Mouse (Mus musculus): Measurements from ENCODE around the gene Kmt2e.

The Kmt2e gene

DNA sequence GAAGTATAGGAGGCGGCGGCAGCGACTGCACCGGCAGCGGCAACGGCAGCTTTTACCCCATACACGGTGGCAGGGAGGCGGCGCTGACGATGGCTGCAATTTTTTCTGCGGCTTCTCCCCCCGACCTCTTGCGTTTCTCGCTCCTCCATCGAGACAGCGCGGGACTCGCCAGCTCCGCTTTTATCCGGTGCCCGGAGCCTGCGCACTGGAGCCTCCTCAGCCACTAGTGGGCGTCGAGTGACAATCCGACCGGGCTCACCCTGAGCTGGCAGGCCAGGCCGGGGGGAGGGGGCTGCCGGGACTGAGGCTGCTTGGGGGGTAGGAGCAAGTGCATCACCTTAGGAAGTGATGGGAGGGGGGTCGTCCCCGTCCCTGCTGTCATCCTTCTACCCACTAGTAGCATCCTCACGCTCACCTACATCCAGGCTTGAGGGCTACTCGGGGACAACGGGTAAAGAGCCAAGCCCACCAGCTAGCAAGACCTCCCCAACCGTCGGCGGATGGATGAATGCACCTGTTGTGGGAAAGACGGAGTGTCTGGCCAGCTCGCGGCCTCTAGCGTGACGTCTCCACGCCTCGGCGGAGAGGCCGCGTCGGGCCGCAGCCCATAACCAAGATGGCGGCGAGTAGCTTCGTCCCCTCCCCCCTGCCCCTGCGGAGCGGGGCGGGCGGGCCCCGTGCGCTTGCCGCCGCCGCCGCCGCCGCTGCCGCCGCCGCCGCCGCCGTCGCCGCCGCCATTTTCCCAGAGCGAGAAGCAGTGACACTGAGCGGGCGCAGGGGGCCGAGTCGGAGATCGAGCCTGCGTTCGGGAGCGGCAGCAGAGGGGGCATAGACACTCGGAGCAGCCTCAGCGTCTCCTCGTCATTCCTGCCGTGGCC, at the start of gene Kmt2e:
Kmt2e (plus strand) TSS at position 722 of the 878 bp plus-strand sequence.
- DNase-seq (ENCODE audit: extremely low spot score, low read depth, low spot score) = no peak

DNA sequence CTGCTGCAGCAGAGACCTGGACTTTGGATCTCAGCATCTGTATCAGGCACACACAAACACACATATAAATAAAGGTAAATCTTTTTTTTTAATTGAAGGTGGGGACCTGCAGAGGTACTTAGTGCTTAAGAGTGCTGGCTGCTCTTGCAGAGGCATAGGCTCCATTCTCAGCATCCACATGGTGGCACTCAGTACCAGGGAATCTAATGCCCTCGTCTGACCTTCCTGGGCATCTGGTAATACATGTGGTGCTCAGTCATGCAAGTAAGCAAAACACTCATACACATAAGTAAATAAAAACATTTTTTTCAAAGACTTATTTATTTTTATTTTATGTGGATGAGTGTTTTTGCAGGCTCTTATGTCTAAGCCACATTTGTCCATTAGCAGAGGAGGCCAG, 49.1 kb upstream of the Kmt2e start:
- no peak for DNase-seq (ENCODE audit: extremely low spot score, low read depth, low spot score)

DNA sequence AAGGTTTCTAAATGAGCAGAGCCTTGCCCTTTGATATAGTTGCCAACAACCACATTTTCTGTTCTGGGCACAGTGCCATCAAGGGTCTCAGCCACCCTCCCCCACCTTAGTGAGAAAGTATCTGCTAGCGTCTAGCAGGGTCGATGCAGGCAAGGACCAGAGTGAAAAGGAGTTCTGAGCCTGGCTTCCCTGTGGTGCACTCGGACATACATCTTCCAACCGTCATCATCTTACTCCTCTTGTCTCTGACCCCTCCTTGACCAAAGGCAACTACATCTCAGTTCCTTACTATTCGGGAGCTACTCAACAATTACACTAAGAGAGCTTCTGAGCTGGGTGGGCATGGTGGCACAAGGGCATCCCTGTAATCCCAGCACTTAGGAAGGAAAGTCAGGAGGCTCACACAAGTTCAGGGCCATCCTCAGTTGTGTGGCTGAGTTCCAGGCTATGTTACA, 48.5 kb upstream of the Kmt2e start:
- no peak for DNase-seq (ENCODE audit: extremely low spot score, low read depth, low spot score)

DNA sequence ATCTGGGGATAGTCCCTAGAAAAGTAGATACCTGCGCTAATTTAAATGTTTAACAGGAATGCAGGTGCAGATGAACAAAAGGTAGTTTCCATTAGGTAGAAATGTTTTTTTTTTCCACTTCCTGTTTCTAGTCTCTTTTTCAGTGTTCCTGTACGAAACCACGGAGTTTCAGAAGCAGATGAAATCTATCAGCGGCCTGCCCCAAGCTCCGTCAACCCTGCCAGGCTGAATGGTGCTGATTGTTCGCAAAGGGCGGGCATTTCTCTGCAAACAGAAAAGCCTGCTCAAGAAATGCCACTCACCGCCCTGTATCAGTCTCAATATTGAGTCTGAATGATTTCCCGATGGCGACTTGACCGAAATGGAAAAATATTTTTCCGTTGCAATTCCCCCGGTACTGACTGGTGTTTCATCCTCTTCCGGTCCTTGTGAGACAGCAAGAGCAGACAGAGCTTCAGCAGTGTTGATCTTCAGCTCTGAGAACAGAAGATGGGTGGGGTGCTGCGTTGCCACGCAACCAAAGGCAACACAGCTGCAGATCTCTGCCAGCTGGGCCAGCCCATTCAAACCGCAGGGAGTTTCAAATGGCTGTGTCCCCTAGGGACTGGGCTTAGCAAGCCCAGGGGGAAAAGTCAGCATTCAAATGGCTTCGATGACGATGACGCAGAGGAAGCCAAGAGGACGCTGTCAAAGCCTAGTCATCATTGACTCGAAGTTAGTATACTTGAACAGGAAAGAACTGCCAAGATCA, 47.5 kb upstream of the Kmt2e start:
- peak; percentile 37 for DNase-seq (ENCODE audit: extremely low spot score, low read depth, low spot score)

DNA sequence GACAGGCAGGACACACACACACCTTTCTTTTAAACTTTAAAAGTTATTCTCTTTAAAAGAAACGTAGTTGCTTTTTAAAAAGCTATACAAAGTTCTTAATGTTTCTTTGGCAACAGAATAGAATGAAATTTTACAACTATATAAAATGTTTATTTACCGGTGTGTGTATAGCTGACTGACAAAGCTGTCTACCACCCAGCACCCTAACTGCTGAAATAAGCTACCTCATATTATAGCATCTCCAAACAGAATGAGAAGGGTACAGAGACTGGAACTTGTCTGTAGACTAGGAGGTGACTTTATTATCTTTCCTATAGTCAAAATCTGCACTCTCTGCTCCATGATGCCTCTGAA, 47.0 kb upstream of the Kmt2e start:
- no peak for DNase-seq (ENCODE audit: extremely low spot score, low read depth, low spot score)

DNA sequence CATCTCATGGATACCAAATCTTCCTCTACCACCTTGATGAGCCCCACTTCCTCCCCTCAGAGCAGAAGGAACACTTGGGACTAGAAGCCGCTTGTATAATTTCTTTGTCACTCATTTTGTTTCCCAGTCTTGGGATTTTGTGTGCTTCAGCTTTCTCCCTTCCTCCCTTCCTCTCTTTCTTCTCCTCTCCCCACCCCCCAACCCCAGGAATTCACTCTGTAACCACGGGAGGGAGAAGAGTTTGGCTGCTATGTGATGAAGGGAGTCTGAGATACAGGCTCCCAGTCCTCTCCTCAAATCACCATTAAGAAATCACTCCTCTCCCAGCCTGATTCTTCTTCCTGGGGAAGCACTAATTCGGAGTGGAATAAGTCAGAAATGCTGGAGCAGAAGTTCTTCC, 46.1 kb upstream of the Kmt2e start:
- no peak for DNase-seq (ENCODE audit: extremely low spot score, low read depth, low spot score)

DNA sequence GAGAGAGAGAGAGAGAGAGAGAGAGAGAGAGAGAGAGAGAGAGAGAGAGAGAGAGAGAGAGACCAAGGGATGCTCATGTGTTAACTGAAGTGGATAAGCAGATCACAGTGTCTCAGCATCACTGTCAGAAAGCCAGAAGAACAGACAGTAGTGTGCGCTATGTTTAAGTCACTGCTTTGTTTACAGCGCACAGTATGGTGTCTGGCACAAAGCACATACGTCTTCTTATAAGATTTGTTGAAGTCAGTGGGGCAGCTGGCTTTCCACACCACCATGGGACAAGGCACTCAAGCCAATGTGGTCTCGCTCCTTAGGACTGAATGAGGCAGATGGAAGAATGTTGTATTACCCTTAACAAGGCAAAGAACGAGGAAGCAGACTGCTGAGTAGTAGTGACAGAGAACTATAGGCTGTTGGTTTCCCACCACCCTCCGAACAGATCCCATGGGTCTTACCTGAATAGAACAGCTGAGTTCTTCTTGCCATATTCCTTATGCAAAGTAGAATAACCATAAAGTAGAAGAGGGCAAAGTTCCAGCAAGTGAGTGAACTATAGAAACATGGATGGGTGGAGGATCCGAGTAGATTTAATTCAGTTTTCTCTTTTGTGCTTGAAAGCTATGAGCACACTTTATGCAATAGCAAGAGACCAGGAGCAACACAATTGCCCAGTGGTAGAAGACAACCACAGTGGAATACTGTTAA, 44.5 kb upstream of the Kmt2e start:
- no peak for DNase-seq (ENCODE audit: extremely low spot score, low read depth, low spot score)

DNA sequence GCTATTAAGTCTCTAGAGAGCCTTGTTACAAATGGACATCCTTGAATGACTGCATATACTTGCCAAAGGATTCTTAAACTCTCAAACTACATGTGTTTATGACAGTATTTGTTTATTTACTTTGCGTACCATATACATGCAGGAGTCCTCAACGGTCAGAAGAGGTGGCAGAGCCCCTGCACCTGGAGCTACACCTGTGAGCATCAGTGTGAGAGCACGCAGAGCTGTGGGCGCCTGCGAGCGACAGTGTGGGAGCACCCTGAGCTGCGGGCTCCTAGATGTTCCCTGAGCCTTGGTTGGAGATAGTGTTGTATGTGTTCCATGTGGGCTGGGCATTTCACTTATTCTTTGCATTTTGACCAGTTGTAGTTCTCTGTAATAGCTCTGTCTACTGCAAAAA, 42.5 kb upstream of the Kmt2e start:
- DNase-seq (ENCODE audit: extremely low spot score, low read depth, low spot score) = no peak

DNA sequence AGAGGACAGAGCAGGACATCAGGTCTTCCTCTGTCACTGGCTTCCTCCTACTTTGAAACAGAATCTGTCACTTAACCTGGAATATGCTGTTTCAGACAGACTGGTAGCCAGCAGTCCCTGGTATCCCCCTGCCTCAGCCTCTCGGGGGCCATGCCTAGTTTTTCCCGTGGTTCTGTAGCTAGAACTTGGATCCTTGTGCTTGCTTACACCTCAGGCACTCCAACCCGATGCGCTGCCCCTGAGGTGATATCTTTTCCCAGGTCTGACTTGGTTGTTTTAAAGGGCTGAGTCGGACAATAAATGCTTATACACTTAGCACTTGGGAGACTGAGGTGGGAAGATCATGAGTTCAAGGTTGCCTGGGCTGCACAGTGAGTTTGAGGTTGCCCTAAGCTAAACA, 40.4 kb upstream of the Kmt2e start:
- no peak for DNase-seq (ENCODE audit: extremely low spot score, low read depth, low spot score)

DNA sequence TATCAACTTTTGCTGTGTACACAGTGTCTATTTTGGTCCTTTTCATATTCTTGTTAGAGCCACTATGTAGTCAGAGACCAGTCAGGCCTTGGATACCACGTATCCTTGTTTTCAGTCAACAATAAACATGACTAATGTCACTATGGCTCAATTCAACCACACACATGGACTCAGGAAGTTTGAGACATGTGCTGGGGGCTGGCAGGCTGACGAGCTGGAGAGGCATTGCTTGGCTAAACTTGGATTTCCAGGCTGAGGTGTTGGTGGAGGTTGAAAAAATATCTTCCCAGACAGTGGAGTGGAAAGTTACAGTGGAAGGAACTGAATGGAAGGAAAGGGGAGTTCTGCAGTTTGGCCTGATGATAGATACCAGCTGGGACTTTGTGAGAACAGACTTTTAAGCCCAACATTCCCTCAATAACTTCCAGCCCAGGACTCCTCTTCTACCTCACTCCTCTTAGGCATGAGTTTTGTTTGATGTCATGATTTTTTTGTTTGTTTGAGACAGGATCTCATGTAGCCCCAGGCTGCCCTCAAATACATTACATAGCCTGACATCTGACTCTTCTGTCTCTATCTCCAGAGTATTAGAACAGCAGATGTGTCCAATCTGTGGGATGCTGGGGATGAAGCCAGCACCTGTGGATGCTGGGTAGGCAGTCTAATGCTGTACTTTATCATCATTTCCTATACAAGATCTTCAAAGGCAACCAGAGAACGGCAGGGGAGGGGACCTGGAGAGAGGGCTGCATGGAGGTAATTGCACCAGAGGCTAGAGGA, 39.7 kb upstream of the Kmt2e start:
- no peak for DNase-seq (ENCODE audit: extremely low spot score, low read depth, low spot score)

DNA sequence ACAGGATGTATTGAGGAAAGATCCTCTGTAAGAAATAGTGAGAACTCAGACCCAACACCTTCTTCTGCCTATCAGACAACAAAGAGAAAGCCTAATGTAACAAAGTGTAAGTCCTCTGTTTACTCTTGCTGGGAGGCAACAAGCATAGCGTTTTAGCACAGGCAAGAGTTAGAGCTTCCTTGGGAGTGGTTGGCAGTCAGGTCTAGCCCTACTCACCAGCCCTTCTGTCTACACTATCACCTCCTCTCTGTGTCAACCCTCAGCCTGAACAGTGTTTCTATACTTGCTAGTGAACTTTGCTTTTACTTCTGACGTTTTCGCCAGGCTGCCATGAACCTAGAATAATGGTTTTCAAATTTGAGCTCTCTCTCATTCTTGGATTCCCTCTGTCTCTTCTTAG, 38.5 kb upstream of the Kmt2e start:
- DNase-seq (ENCODE audit: extremely low spot score, low read depth, low spot score) = no peak

DNA sequence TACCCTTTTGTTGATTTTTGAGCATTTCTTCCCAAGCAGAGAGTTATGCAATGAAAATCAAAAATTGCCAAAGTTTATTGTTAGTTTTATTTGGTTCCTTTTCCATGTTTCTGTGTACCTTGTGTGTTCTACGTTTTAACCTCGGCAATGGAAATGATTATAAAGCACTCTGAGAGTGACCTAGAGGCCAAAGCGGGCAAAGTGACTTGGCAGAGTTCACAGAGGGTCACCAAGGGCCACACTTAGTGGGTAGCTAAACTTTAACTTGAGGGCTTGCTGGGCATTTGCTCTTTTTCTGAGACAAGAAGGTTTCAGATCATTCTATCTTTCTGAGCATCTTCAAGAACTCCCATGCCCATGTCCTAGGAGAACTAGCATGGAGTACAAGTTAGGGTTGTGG, 37.5 kb upstream of the Kmt2e start:
- DNase-seq (ENCODE audit: extremely low spot score, low read depth, low spot score) = no peak

DNA sequence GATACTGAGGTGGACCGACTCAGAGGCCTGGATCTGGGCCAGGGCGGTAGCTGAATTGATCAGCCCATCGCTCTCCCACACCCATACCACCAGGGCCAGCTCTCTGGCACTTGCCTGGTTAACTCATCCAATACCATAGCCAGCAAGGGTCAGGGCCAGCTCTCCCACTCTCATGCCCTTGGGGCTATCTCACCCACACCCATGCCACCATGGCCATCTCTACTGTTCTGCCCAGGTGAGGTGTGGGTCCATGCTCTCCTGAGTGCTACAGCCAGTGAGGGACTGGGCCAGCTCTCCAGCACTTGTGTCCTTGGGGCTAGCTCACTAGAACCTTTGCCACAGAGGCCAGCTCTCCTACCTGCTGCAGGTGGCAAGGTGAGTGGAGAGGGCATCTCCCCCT, 34.1 kb upstream of the Kmt2e start:
- DNase-seq (ENCODE audit: extremely low spot score, low read depth, low spot score) = no peak

DNA sequence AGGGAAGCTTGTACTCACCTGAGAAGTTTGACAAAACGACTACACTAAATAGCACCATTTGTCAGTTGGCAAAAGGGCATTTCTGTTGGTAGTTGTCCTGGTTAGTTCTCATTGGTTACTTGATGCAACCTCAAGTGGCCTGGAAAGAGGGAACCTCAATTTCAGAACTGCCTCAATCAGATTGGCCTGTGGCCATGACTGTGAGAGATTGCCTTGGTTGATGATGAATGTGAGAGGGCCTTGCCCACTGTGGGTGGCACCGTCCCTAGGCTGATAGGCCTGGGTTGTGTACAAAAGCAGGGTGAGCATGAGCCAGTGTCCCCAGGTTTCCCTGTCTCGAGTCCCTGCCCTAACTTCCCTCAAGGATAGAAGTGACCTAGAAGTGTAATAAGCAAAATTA, 33.4 kb upstream of the Kmt2e start:
- no peak for DNase-seq (ENCODE audit: extremely low spot score, low read depth, low spot score)

DNA sequence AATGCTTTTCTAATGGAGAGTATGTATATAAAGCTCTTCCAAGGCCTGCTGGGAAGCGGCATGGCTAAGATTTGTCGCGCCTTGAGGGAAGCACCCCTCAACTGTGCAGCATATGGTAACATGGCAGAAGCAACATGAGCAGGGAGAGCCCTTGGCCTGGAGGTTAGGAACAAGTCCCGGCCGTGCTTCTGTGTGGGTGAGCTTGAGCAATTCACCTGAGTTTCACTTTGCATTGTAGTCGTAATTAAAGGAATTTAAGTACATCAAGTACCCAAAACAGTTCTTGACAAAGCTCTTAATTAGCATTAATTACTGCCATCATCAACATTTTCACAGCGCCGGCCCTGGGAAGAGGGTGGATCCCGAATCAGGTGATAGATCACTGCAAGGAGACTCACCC, 32.9 kb upstream of the Kmt2e start:
- DNase-seq (ENCODE audit: extremely low spot score, low read depth, low spot score) = no peak

DNA sequence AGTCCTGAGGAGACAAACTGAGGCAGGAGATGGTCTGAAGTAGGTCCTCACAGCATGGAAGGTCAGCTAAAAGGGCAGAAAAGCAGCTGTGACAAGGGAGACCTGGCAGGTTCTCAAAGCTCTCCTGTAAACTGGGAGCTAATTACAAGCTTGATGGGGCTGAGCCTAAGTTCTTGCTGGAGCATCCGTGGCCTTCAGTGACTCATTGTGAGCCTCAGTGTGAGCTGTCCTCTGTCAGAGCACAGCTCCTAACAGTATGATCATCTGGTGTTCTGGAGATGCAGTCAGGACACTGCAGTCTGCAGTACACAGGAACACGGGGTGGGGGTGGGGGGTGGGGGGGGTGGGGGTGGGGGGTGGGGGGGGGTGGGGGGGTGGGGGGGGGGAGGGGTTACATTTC, 32.2 kb upstream of the Kmt2e start:
- DNase-seq (ENCODE audit: extremely low spot score, low read depth, low spot score) = no peak

DNA sequence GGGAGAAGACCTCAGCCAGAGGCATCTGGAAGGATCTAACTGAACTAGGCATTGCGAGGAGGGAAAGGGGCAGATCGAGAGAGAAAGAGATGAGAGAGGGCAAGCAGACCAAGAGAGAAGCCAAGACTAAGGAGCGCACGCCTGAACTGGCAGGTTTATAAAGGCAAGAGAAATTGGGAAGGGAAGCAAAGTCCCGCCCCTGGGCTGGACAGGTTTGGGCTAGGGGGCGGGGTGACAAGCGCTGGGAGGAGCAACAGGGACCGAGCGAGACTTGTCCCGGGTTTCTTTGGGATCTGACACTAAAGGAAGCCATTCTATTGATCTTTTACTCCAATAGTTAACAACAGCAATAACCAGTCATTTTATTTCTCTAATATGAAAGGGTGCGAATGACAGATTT, 31.1 kb upstream of the Kmt2e start:
- DNase-seq (ENCODE audit: extremely low spot score, low read depth, low spot score) = no peak

DNA sequence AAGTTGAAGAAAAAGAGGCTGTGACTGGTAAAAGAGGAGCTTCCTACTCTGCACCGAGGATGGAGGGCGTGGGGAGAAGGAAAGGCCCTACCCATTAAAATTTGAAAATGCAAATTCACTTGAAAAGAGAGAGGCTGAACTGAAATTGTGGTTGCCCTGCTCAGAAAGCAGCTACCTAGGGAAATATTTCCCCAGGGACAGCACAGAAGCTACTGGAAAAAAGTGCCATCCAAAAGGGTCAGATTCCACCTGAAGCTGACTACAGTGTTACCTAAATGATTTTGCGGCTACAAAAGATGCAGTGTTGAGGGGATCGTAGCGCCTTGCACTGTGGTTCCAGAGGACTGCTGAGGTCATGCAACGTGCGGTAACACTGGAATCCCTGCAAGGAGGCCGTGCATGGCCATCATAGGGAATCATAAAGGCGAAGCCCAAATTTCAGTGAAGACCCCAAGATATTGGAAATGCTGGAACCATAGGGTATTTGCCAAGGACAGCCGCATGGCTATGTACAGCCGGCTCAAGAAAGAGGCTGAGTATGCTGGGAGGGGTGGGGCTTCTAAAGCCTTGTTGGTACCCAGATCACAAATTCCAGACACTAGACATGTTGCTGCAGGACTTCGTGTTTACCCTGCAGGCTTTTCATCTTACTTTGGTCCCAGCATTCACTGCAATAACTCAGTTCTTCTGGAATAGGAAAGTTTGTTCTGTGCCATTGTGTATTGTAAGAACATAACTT, 28.4 kb upstream of the Kmt2e start:
- DNase-seq (ENCODE audit: extremely low spot score, low read depth, low spot score) = no peak

DNA sequence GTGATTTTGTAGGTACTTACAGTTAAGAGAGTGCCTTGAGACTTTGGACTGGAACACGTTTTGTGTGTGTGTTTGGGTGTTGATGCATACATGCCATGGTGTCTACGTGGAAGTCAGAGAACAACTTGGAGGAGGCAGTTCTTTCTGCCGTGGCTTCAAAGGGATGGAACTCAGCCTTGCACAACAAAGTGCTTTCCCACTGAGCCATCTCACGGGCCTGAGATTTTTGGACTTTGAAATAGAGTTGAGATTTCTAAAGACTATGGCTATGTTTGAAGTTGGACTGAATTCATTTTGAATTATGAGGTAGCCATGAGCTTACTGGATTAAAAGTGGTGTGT, 27.9 kb upstream of the Kmt2e start:
- DNase-seq (ENCODE audit: extremely low spot score, low read depth, low spot score) = no peak

DNA sequence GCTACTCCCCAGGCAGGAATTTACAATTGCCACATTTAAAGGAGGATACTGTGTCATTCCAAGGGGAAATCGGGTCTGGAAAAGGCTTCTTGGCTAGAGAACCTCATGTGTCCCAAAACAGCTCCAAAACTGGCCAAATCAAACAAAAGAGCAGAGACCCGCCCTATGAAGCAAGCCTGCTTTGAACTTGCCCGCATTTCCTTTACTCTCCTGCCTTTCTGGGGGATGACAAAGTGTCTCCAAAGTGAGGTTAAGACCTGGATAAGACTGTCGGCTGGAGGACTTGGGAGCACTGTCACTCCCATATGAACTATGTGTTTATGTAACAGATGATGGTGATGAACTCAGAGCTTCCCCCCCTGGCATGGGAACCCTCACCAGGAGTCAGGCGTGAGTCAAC, 26.1 kb upstream of the Kmt2e start:
- no peak for DNase-seq (ENCODE audit: extremely low spot score, low read depth, low spot score)
